Mouse (Mus musculus) bone marrow macrophage, adult 2 months (primary cell): ENCODE measurements at regions not wholly inside any gene's neighbourhood (a gene's known extent, or its start where the extent isn't known, plus 50 kb on each side); places are given as distances from the start of the nearest gene placed in this dataset.

Source experiments
- CTCF ChIP-seq: IDR thresholded peaks from 2 replicates; pipeline ENCODE4 v1.5.1; 2012; ENCODE audit warnings: low read depth, mild to moderate bottlenecking, low read length, moderate library complexity
- POLR2A ChIP-seq: IDR thresholded peaks from 2 replicates; pipeline ENCODE4 v1.6.1; 2012; ENCODE audit warnings: mild to moderate bottlenecking, low read depth, low read length, borderline replicate concordance

DNA sequence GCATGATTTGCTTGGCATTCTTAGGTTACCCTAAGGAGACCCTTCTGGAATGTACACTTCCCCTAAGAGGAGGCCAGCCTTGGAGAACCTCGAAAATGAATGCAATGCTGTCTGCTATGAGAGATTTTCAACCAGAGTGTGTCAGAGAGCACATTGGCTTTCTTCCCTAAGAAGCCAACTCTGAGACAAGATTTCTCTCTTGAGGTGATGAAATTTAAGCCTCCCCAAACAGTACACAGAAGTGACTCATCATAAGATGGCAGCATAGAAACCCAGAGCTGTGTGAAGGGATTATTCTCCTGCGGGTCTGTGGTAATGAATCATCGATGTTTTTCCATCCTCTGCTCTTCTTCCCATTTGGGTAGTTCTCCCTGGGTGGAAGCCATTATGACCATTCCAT is 106.2 kb upstream of the Bank1 start:
- TF ChIP-seq CTCF = no peak
- TF ChIP-seq POLR2A = no peak
